ENCODE assay signal across 30 mouse cellular contexts in genomic region chr15:5646673-5647072, GRCm38 (mm10).
DNase-seq lines count a peak whose midpoint lies in the region; ATAC-seq lines count a peak whose summit lies in the region.
"Had no signal": no experiment of that assay in that cellular context is flagged by ENCODE, and none has a peak within 500 bp of the region (broad histone marks: within the 10 kb centered on the region; RNA-seq: fewer than 3 reads in every experiment).

No protein-coding gene starts in this region.

- DNase-seq in hindbrain, embryonic 11.5 days (ENCODE audit: low spot score), result peak; percentile 5
- peak; percentile 5 for DNase-seq in embryo, embryonic 11.5 days (ENCODE audit: low read depth, low spot score)
- peak; percentile 13 for DNase-seq in fibroblast of lung, adult 2 months (ENCODE audit: low read depth)
- DNase-seq in kidney, postnatal 10 days, result no peak
- no peak for DNase-seq in lung, postnatal 36 days
- DNase-seq: adrenal gland, postnatal 36 days; cerebellum, adult 18-20 months; cerebellum, postnatal 10 days; forebrain, postnatal 0 days; gastrocnemius, postnatal 14 days; kidney, adult 9 months; kidney, postnatal 14 days; layer of hippocampus, adult 9-11 months; liver, embryonic 13.5 days; lung, adult 18-20 months; retina, postnatal 1 day; right cerebral cortex, postnatal 25 days; thymus, postnatal 14 days had no signal

- H3K4me3 ChIP-seq in hindbrain, embryonic 11.5 days (ENCODE audit: low read depth, low read length), result no peak overlapping the region
- H3K4me3 ChIP-seq in hindbrain, embryonic 13.5 days, result no peak overlapping the region
- H3K4me3 ChIP-seq: forebrain, embryonic 12.5 days; heart, embryonic 15.5 days; hindbrain, embryonic 12.5 days; limb, embryonic 15.5 days; liver, embryonic 13.5 days; midbrain, embryonic 10.5 days; midbrain, embryonic 15.5 days; neural tube, embryonic 15.5 days; stomach, embryonic 15.5 days had no signal

- ATAC-seq in hindbrain, embryonic 11.5 days (ENCODE audit: low FRiP score), result no peak
- no peak for ATAC-seq in hindbrain, embryonic 13.5 days (ENCODE audit: low FRiP score)
- no peak for ATAC-seq in erythroid progenitor cell, adult 5-6 weeks (replicated peaks; ENCODE audit: low FRiP score, poor library complexity, severe bottlenecking)
- ATAC-seq: forebrain, postnatal 0 days; intestine, embryonic 16.5 days; lung, postnatal 0 days; midbrain, embryonic 15.5 days had no signal

- WGBS in hindbrain, embryonic 11.5 days, result 68% methylated on average over 1 of the region's 1 CpGs
- 73% methylated on average over 1 of the region's 1 CpGs for WGBS in hindbrain, embryonic 13.5 days

- no peaks in the 10 kb centered on the region for H3K9me3 ChIP-seq in hindbrain, embryonic 11.5 days (ENCODE audit: control insufficient read depth, low read length)
- H3K9me3 ChIP-seq in hindbrain, embryonic 13.5 days, result no peaks in the 10 kb centered on the region
- H3K9me3 ChIP-seq: forebrain, embryonic 12.5 days; heart, embryonic 15.5 days; hindbrain, embryonic 12.5 days; limb, embryonic 15.5 days; liver, embryonic 13.5 days; midbrain, embryonic 10.5 days; midbrain, embryonic 15.5 days; neural tube, embryonic 15.5 days; stomach, embryonic 15.5 days had no signal

- H3K9ac ChIP-seq in hindbrain, embryonic 11.5 days (ENCODE audit: low read depth, low read length), result no peak overlapping the region
- no peak overlapping the region for H3K9ac ChIP-seq in hindbrain, embryonic 13.5 days
- H3K9ac ChIP-seq: forebrain, embryonic 12.5 days; forebrain, postnatal 0 days; heart, embryonic 15.5 days; hindbrain, embryonic 12.5 days; limb, embryonic 15.5 days; liver, embryonic 13.5 days; midbrain, embryonic 15.5 days; neural tube, embryonic 15.5 days; stomach, embryonic 15.5 days had no signal

- H3K4me1 ChIP-seq in hindbrain, embryonic 11.5 days (replicated peaks; ENCODE audit: control insufficient read depth, insufficient read depth, low read length), result no peaks in the 10 kb centered on the region
- no peaks in the 10 kb centered on the region for H3K4me1 ChIP-seq in hindbrain, embryonic 13.5 days (replicated peaks)
- H3K4me1 ChIP-seq: forebrain, embryonic 12.5 days; heart, embryonic 15.5 days; hindbrain, embryonic 12.5 days; limb, embryonic 15.5 days; liver, embryonic 13.5 days; midbrain, embryonic 10.5 days; midbrain, embryonic 15.5 days; neural tube, embryonic 15.5 days; stomach, embryonic 15.5 days had no signal

- no peaks in the 10 kb centered on the region for H3K36me3 ChIP-seq in hindbrain, embryonic 11.5 days (ENCODE audit: control insufficient read depth, insufficient read depth, low read length)
- no peaks in the 10 kb centered on the region for H3K36me3 ChIP-seq in hindbrain, embryonic 13.5 days
- H3K36me3 ChIP-seq: forebrain, embryonic 12.5 days; heart, embryonic 15.5 days; hindbrain, embryonic 12.5 days; limb, embryonic 15.5 days; liver, embryonic 13.5 days; midbrain, embryonic 10.5 days; midbrain, embryonic 15.5 days; neural tube, embryonic 15.5 days; stomach, embryonic 15.5 days had no signal

- no peak overlapping the region for H3K4me2 ChIP-seq in hindbrain, embryonic 11.5 days (replicated peaks; ENCODE audit: low read depth, low read length)
- no peak overlapping the region for H3K4me2 ChIP-seq in hindbrain, embryonic 13.5 days
- H3K4me2 ChIP-seq: forebrain, embryonic 12.5 days; heart, embryonic 15.5 days; hindbrain, embryonic 12.5 days; limb, embryonic 15.5 days; liver, embryonic 13.5 days; midbrain, embryonic 15.5 days; neural tube, embryonic 15.5 days; stomach, embryonic 15.5 days had no signal

- no peak overlapping the region for H3K27ac ChIP-seq in hindbrain, embryonic 11.5 days (ENCODE audit: low read depth, low read length)
- no peak overlapping the region for H3K27ac ChIP-seq in hindbrain, embryonic 13.5 days
- H3K27ac ChIP-seq: forebrain, embryonic 12.5 days; heart, embryonic 15.5 days; hindbrain, embryonic 12.5 days; limb, embryonic 15.5 days; liver, embryonic 13.5 days; midbrain, embryonic 10.5 days; midbrain, embryonic 15.5 days; neural tube, embryonic 15.5 days; stomach, embryonic 15.5 days had no signal

- H3K27me3 ChIP-seq in hindbrain, embryonic 11.5 days (ENCODE audit: control insufficient read depth, insufficient read depth, low read length), result no peaks in the 10 kb centered on the region
- H3K27me3 ChIP-seq in hindbrain, embryonic 13.5 days, result no peaks in the 10 kb centered on the region
- H3K27me3 ChIP-seq: forebrain, embryonic 12.5 days; heart, embryonic 15.5 days; hindbrain, embryonic 12.5 days; limb, embryonic 15.5 days; liver, embryonic 13.5 days; midbrain, embryonic 15.5 days; neural tube, embryonic 15.5 days; stomach, embryonic 15.5 days had no signal

Comparison
In these comparisons a context has a peak if more than half of its experiments do, and no peak if none do; other contexts are left out.
1. DNase-seq: peak in hindbrain, embryonic 11.5 days (single experiment), embryo, embryonic 11.5 days (single experiment) and fibroblast of lung, adult 2 months (single experiment); none in kidney, postnatal 10 days (single experiment) and lung, postnatal 36 days (single experiment).